Mouse (Mus musculus) lung, adult 2 months (tissue): Measurements from ENCODE around the gene Lipo2. TPM values are rescaled to one million over a fixed set of nuclear protein-coding genes. Genes with fewer than 3 reads are reported as not detected.
"Not testable (repeated sequence)": the region's sequence is repeated elsewhere in the genome, so short reads cannot be mapped to it uniquely, and the experiment has no call there.

Experiments
- DNase-seq: peaks from one replicate; pipeline ENCODE4 v3.0.0; 2022
- H3K4me1 ChIP-seq: fragments of 200-500 bp; 2 replicates; pipeline ENCODE4 v1.6.1; 2011; ENCODE audit warnings: low read length; ENCODE audit not compliant: control insufficient read depth, insufficient read depth
- H3K4me3 ChIP-seq: fragments of 200-500 bp; replicated peaks from 2 replicates; pipeline ENCODE3; 2011; ENCODE audit warnings: low read depth, mild to moderate bottlenecking, control low read depth, low read length; ENCODE audit errors: extremely low read depth
- CTCF ChIP-seq: fragments of 200-500 bp; IDR thresholded peaks from 2 replicates; pipeline ENCODE4 v1.5.1; 2011; ENCODE audit warnings: mild to moderate bottlenecking, low read length, control low read depth; ENCODE audit not compliant: insufficient read depth
- POLR2A ChIP-seq: fragments of 200-500 bp; IDR thresholded peaks from 2 replicates; pipeline ENCODE4 v1.6.1; 2011; ENCODE audit warnings: low read depth, mild to moderate bottlenecking, control low read depth, low read length, borderline replicate concordance; ENCODE audit errors: extremely low read depth
- WGBS: fragments of 180-500 bp; shearing (Covaris S2); methylation state at CpG from one replicate; pipeline ENCODE4 v1.1.7; 2018; 5-methylcytosine and 5-hydroxymethylcytosine counted together
- polyA plus RNA-seq: library from polyadenylated mRNA; depleted of rRNA; stranded (reverse); fragments of >200 nt; gene quantifications from 2 replicates; pipeline ENCODE4 v1.2.3, GENCODE M21; 2012; rRNA removed

Lipo2 gene
- not detected in 2 replicates for polyA plus RNA-seq

- H3K4me3 ChIP-seq, DNase-seq, H3K4me1 ChIP-seq: not testable (repeated sequence)
- 88% methylated on average over 1 of the region's 1 CpGs for WGBS
These were observed at the start of gene Lipo2 for GRCm38 (mm10) chr19:33751259-33751658. Gene Lipo2 (minus strand): TSS chr19:33751359.

GRCm38 (mm10) chr19:33787359-33787758 lies 36.2 kb upstream of the Lipo2 start, which contains the start of gene Lipo1:
Gene Lipo1 (minus strand): TSS chr19:33787459.
- H3K4me3 ChIP-seq = not testable (repeated sequence)

GRCm38 (mm10) chr19:33786576-33787277 lies 35.6 kb upstream of the Lipo2 start:
- WGBS = 84% methylated on average over 12 of the region's 12 CpGs

More at GRCm38 (mm10) chr19:33787359-33787758, 36.2 kb upstream of the Lipo2 start, which contains the start of gene Lipo1:
- not testable (repeated sequence) for DNase-seq, H3K4me1 ChIP-seq

GRCm38 (mm10) chr19:33761287-33762086 lies 10.3 kb upstream of the Lipo2 start, which contains the start of gene Lipo3:
Gene Lipo3 (minus strand): TSS chr19:33761951.
- DNase-seq = peak; percentile 16
- H3K4me3 ChIP-seq, H3K4me1 ChIP-seq: not testable (repeated sequence)
- 36% methylated on average over 17 of the region's 41 CpGs for WGBS

More at GRCm38 (mm10) chr19:33786576-33787277, 35.6 kb upstream of the Lipo2 start:
- TF ChIP-seq POLR2A (no peak), CTCF (no peak)
- Histone ChIP-seq H3K4me1 (no peaks in the 10 kb centered on the region), H3K4me3 (no peak overlapping the region)
- no peak for DNase-seq

Other genes starting within 250 kb of the Lipo2 start
- not detected in 2 replicates for gene Lipo4, start 233.6 kb downstream of the Lipo2 start, polyA plus RNA-seq
- not detected in 2 replicates for gene Gm8978, start 126.1 kb downstream of the Lipo2 start, polyA plus RNA-seq
- gene Lipo3, start 10.6 kb upstream of the Lipo2 start, polyA plus RNA-seq = 5.8 and 6.7 TPM in 2 replicates
- gene Lipo1, start 36.1 kb upstream of the Lipo2 start, polyA plus RNA-seq = not detected in 2 replicates
- 0.25 and 0.37 TPM in 2 replicates for gene Lipf, start 209.8 kb upstream of the Lipo2 start, polyA plus RNA-seq